Mouse (Mus musculus) heart, adult 8-10 months (tissue): Measurements from ENCODE around the gene Phldb3. TPM values are rescaled to one million over a fixed set of nuclear protein-coding genes. Genes with fewer than 3 reads are reported as not detected.
A peak's percentile ranks its signal among the peaks of the same experiment; 100 is the strongest.

ENCODE experiments used
- DNase-seq: peaks from one replicate; pipeline ENCODE4 v3.0.0; 2022; ENCODE audit warnings: low spot score
- total RNA-seq, 4 experiments: library from RNA; stranded (reverse); gene quantifications; 2 replicates each; pipeline ENCODE4 v1.2.4; 2022

Phldb3 gene
- total RNA-seq, 4 experiments from 2014 or later: 0.35 to 0.83 (median 0.39) TPM

GRCm38 (mm10) chr7:24630116-24630880, 19.7 kb downstream of the Phldb3 start:
- no peak for DNase-seq

GRCm38 (mm10) chr7:24636264-24636663, 25.7 kb downstream of the Phldb3 start, which contains the start of gene Lypd3:
Gene Lypd3 (plus strand): TSS chr7:24636550.
- DNase-seq: no peak

- no peak for DNase-seq
Measured at GRCm38 (mm10) chr7:24637046-24637445, 26.5 kb downstream of the Phldb3 start.

- no peak for DNase-seq
Measured at GRCm38 (mm10) chr7:24638026-24638856, 27.7 kb downstream of the Phldb3 start.

- DNase-seq: no peak
Measured at GRCm38 (mm10) chr7:24640450-24640849, 29.9 kb downstream of the Phldb3 start.

GRCm38 (mm10) chr7:24642491-24642890, 31.9 kb downstream of the Phldb3 start:
- peak; percentile 35 for DNase-seq

GRCm38 (mm10) chr7:24644492-24644891, 33.9 kb downstream of the Phldb3 start:
- no peak for DNase-seq

- DNase-seq: no peak
Measured at GRCm38 (mm10) chr7:24644996-24645395, 34.4 kb downstream of the Phldb3 start.

GRCm38 (mm10) chr7:24646486-24646885, 35.9 kb downstream of the Phldb3 start:
- no peak for DNase-seq

- peak; percentile 42 for DNase-seq
Measured at GRCm38 (mm10) chr7:24653681-24654080, 43.1 kb downstream of the Phldb3 start.

- no peak for DNase-seq
Measured at GRCm38 (mm10) chr7:24659737-24660357, 49.3 kb downstream of the Phldb3 start.

GRCm38 (mm10) chr7:24661118-24661904, 50.7 kb downstream of the Phldb3 start:
- peak; percentile 5 for DNase-seq

GRCm38 (mm10) chr7:24662575-24662974, 52.0 kb downstream of the Phldb3 start:
- peak; percentile 46 for DNase-seq

- no peak for DNase-seq
Measured at GRCm38 (mm10) chr7:24664301-24664700, 53.7 kb downstream of the Phldb3 start.

- no peak for DNase-seq
Measured at GRCm38 (mm10) chr7:24664959-24665358, 54.4 kb downstream of the Phldb3 start.

- no peak for DNase-seq
Measured at GRCm38 (mm10) chr7:24671944-24672439, 61.4 kb downstream of the Phldb3 start.

GRCm38 (mm10) chr7:24676575-24676974, 66.0 kb downstream of the Phldb3 start, which contains the start of gene Tex101:
Gene Tex101 (minus strand): TSS chr7:24676675.
- no peak for DNase-seq
